Mouse (Mus musculus): Measurements from ENCODE around the gene Prmt7. TPM values are rescaled to one million over a fixed set of nuclear protein-coding genes. Genes with fewer than 3 reads are reported as not detected.

Gene Prmt7
- total RNA-seq (2023), result 10 to 100 TPM; 11.7 to 14.4 TPM

DNA sequence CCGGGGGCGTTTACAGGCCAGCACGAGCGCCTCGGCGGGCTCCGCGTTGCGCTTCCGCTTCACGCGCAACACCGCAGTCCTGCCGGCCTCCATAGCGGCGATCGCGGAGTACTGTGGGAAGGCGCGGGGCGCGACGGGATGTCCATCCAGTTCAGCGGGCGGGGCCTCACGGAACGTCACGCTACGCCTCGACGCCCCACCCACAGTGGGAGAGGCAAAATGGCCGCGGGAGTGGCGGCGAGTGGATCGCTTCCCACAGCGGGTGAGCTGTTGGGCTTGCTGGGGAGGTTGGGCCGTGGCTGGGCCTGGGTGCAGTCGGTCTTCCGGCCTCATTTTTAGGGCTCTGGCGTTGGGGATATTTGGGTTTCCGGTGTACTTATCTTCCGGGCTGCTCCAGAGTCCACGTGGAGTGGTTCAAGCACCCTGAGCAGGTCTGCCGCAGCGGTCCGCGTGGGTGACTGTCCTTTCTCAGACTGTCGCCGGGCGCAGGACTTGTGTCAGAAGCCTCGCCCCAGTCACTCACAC is at the start of gene Prmt7, which contains the start of gene Slc7a6os:
Gene Prmt7, plus strand, starts transcription at position 116 of the 525 bp plus-strand sequence.
Gene Slc7a6os, minus strand, starts transcription at position 115 of the 525 bp plus-strand sequence.

DNA sequence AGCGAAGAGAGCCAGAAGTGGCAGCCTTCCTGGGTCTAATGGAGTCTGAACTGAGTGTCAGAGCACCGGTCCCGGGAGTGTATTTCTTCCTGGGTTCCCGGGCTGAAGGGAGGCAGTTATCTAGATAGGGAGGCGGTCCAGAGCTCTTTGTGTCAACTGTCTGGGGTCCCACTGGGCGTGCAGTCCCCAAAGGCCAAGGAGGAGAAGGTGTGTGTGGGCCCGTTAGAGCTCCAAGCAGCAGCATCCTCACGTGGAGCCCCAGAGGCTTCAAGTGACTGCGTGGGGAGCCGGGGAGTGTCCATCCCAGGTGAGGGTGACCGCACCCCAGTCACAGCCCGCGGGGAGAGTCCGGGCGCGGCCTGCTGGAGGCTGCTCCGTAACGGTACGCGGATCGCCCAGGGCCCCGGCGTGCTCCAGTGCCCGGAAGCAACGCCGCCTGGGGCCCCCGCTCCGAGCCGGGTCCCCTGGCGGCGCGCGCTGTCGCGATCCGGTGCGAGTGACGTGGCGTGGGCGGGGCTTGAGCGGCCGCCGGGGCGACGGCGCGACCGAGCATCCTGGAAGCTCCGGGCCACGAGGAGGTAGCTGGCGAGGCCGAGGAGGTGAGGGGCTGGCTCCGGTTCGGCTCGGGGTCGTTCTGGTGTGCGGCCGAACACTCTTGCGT is 42.2 kb upstream of the Prmt7 start, which contains the start of gene Slc7a6:
Gene Slc7a6, plus strand, starts transcription at position 502 of the 661 bp plus-strand sequence.

Other genes starting within 250 kb of the Prmt7 start
- 10 to 100 TPM; 21.6 to 23.2 TPM for gene Slc12a4, start 244.8 kb upstream of the Prmt7 start, total RNA-seq (2023)
- under 1 TPM; 0.82 to 0.84 TPM for gene Dpep3, start 231.5 kb upstream of the Prmt7 start, total RNA-seq (2023)
- gene Dus2, start 219.6 kb upstream of the Prmt7 start, total RNA-seq (2023), result 1 to 10 TPM; 7.7 to 7.8 TPM
- not detected for gene Dpep2nb, start 205.0 kb upstream of the Prmt7 start, total RNA-seq (2023)
- 10 to 100 TPM; 13.4 to 18.6 TPM for gene Ddx28, start 199.1 kb upstream of the Prmt7 start, total RNA-seq (2023)
- 10 to 100 TPM; 72.0 to 77.6 TPM for gene Nfatc3, start 152.1 kb upstream of the Prmt7 start, total RNA-seq (2023)
- not detected for gene Esrp2, start 74.0 kb upstream of the Prmt7 start, total RNA-seq (2023)
- gene Pla2g15, start 60.5 kb upstream of the Prmt7 start, total RNA-seq (2023), result 100 to 1,000 TPM; 102 to 105 TPM
- gene Slc7a6, start 42.1 kb upstream of the Prmt7 start, total RNA-seq (2023), result 10 to 100 TPM; 17.5 to 19.2 TPM
- gene Slc7a6os, start within 50 bp of the Prmt7 start, total RNA-seq (2023), result 10 to 100 TPM; 36.8 to 42.2 TPM
- under 1 TPM; 0.18 TPM for gene Smpd3, start 127.1 kb downstream of the Prmt7 start, total RNA-seq (2023)
- gene Zfp90, start 204.4 kb downstream of the Prmt7 start, total RNA-seq (2023), result 10 to 100 TPM; 16.0 to 18.6 TPM

All from monocyte, adult 59 days (primary cell).